Mouse (Mus musculus) liver, embryonic 14.5 days (tissue): ENCODE data around the gene Trpv4.

ENCODE experiments used
- CTCF ChIP-seq: IDR thresholded peaks from 2 replicates; pipeline ENCODE4 v1.5.1; 2016; ENCODE audit warnings: antibody characterized with exemption, low read depth, control low read depth
- EP300 ChIP-seq: IDR thresholded peaks from 2 replicates; pipeline ENCODE4 v1.6.1; 2016; ENCODE audit warnings: antibody characterized with exemption, low read depth

DNA sequence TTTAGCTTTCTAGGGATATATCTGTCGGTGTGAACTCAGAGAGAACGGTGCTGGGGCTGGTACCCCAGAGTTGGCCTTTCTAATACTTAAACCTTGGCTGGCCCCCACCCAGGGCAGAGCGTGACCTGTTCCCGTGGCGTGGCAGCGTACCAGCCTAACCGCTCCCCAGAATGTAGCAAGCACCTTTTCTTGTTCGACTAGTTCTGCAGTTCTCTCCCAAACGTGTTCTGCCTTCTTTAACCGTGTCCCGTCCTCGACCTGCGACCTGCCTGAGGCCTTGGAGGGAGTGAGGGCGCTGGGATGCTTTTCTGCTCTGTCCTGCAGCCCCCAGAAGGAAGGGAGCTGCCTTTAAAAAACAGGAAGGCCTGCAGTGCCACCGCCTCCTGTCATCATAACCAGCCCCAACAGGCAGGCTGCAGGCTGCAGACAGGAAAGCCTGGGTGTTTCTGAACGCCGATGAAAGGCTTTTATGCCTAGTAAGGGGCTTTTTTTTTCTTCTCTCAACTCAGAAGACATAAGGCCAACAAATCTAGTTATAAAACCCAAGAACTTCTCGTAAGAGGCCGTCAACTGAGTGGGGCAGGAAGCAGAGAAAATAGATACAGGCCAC is 22.6 kb upstream of the Trpv4 start:
- TF ChIP-seq CTCF: no peak
- TF ChIP-seq EP300: no peak
